Mouse (Mus musculus): ENCODE results near the gene Tcf20.

DNA sequence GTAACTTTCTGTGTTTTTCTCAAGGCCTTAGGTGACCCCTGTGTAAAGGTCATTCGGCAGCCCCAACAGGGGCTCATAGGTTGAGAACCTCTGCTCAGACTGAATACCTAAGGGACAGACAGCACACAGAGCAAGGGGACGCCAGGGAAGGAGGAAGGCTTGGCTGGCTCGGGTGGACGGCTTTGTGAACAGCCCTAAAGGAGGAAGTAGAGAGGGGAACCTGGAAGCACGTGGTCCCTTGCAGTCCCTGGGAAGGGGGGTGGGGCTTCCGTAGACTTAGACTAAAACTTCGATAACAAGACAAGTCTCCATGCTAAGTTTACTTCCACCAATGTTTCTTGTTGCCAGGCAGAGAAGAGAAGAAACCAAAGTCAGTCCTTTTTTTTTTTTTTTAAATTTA is 48.4 kb upstream of the Tcf20 start:
- no peak for TF ChIP-seq CTCF (IDR thresholded peaks at IDR 0.05; ENCODE audit: low read depth, low read length)
- TF ChIP-seq POLR2A (IDR thresholded peaks at IDR 0.05; ENCODE audit: insufficient read depth, low read length), result no peak
- no peak for TF ChIP-seq EP300 (IDR thresholded peaks at IDR 0.05; ENCODE audit: insufficient read depth, low read depth, low read length)

Measured in ES-Bruce4 (cell line).